Mouse (Mus musculus) limb, embryonic 13.5 days (tissue): ENCODE results near the gene Tmem239. TPM values are rescaled to one million over a fixed set of nuclear protein-coding genes. Genes with fewer than 3 reads are reported as not detected.

Experiments used
- ATAC-seq: fragments of 200-750 bp; cut with Nextera tagmentation; 2 replicates; pipeline ENCODE4 v1.8.0; 2017; ENCODE audit warnings: low read depth, moderate number of reproducible peaks, moderate TSS enrichment; ENCODE audit not compliant: low FRiP score
- H3K27ac ChIP-seq: fragments of 300-500 bp; sonication (generic); 2 replicates; pipeline ENCODE4 v1.5.1; 2015; ENCODE audit warnings: inconsistent platforms, mild to moderate bottlenecking, moderate library complexity
- H3K27me3 ChIP-seq: fragments of 300-500 bp; sonication (generic); 2 replicates; pipeline ENCODE4 v1.6.1; 2015; ENCODE audit warnings: mild to moderate bottlenecking, inconsistent platforms
- H3K36me3 ChIP-seq: fragments of 300-500 bp; sonication (generic); 2 replicates; pipeline ENCODE4 v1.6.1; 2015; ENCODE audit warnings: inconsistent platforms, mild to moderate bottlenecking, moderate library complexity
- H3K4me1 ChIP-seq: fragments of 300-500 bp; sonication (generic); 2 replicates; pipeline ENCODE4 v1.6.1; 2015; ENCODE audit warnings: inconsistent platforms
- H3K4me2 ChIP-seq: fragments of 300-500 bp; sonication (generic); replicated peaks from 2 replicates; pipeline ENCODE4 v1.6.1; 2015; ENCODE audit warnings: inconsistent platforms, mild to moderate bottlenecking, moderate library complexity
- H3K4me3 ChIP-seq: fragments of 300-500 bp; sonication (generic); 2 replicates; pipeline ENCODE4 v1.5.1; 2015; ENCODE audit warnings: moderate library complexity, mild to moderate bottlenecking, inconsistent platforms
- H3K9ac ChIP-seq: fragments of 300-500 bp; sonication (generic); 2 replicates; pipeline ENCODE4 v1.6.1; 2015; ENCODE audit warnings: mild to moderate bottlenecking, inconsistent platforms
- H3K9me3 ChIP-seq: fragments of 300-500 bp; sonication (generic); 2 replicates; pipeline ENCODE4 v1.6.1; 2016; ENCODE audit warnings: inconsistent platforms
- WGBS: fragments of 180-500 bp; shearing (Covaris S2); methylation state at CpG from one replicate; pipeline ENCODE4 v1.1.7; 2015; 5-methylcytosine and 5-hydroxymethylcytosine counted together
- polyA plus RNA-seq: library from polyadenylated mRNA; unstranded; fragments of >200 nt; fragmentation: Nextera tagmentation; extraction: Ambion mirVana; gene quantifications from 2 replicates; pipeline ENCODE4 v1.2.1, GENCODE M21; 2015

The Tmem239 gene
- polyA plus RNA-seq, 1 experiment from 2014 or later, result not detected

DNA sequence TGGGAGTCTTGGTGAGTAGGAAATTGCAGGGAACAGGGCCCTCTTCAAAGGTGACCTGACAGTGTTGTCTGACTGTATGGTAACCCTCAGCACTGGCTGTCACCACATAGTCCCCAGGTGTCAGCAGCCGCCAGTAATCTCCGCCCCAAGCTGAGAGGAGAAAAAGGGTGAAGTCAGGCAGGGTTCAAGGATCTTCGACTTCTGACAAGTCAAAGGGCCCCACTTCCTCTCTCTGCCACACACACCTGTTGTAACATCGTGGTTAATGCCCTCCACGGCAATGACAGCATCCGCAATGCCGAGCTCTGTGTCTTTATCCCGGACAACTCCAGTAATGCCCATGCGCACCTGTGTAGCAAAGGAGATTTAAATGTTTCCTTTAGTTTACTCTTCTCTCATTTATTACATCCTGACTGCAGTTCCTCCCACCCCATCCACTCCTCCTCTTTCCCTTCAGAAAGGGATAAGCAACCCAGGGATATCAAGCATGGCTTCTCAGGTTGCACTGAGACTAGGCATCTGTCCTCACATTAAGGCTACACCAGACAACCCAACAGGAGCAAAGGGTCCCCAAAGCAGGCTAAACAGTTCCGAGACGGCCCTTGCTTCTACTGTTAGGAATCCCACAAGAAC, 15.2 kb upstream of the Tmem239 start:
- H3K9ac ChIP-seq, result no peak overlapping the region
- H3K4me2 ChIP-seq, result no peak overlapping the region
- ATAC-seq, result no peak
- no peak overlapping the region for H3K4me3 ChIP-seq
- WGBS, result 79% methylated on average over 11 of the region's 11 CpGs
- no peaks in the 10 kb centered on the region for H3K9me3 ChIP-seq
- H3K4me1 ChIP-seq, result peaks cover 13% of the 10 kb centered on the region
- no peak overlapping the region for H3K27ac ChIP-seq
- H3K27me3 ChIP-seq, result no peaks in the 10 kb centered on the region
- H3K36me3 ChIP-seq, result peaks cover 55% of the 10 kb centered on the region

DNA sequence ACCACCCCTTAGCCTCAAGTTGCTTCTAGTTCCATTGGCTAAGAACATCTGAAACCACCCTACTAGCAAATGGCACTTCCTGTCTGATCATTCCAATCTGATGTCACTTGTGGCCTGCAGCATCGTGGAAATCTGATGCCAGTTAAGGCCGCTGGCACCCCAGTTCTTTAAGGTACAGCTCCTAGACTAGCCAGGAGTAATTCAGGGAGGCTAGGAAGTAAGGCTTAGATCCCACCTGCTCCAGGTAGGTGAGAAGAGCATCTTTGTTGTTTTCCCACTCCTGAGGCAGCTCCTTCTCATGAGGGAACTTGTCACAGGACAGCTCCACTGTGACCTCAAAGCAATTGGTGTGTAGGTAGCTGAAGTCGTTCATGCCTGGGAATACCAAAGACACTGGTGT, 13.4 kb upstream of the Tmem239 start:
- H3K4me1 ChIP-seq, result peaks cover 23% of the 10 kb centered on the region
- H3K4me3 ChIP-seq, result no peak overlapping the region
- H3K27me3 ChIP-seq, result no peaks in the 10 kb centered on the region
- no peaks in the 10 kb centered on the region for H3K9me3 ChIP-seq
- no peak overlapping the region for H3K27ac ChIP-seq
- ATAC-seq, result no peak
- H3K4me2 ChIP-seq, result no peak overlapping the region
- WGBS, result 87% methylated on average over 3 of the region's 3 CpGs
- no peak overlapping the region for H3K9ac ChIP-seq
- peaks cover 55% of the 10 kb centered on the region for H3K36me3 ChIP-seq

DNA sequence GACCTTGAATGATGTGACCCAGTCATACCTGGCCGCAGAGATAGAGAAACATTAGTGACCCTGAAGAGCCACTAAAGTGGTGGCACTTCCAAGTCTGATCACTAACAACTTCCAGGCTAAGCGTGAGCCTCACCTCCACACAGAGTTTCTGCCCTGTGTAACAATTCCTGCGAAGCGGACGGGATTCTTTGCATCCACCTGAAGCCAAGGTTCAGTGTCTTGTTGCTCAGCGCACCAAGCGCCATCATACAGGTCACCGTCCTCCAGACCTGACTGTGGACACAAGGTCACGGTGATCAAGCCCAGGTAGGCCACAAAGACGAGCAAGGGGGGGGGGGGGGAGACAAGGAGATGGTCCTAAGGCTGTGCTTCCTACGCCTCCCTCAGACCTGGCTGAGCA, 10.6 kb upstream of the Tmem239 start:
- peaks cover 49% of the 10 kb centered on the region for H3K36me3 ChIP-seq
- H3K4me2 ChIP-seq, result peak overlapping the region; percentile 85
- H3K4me3 ChIP-seq, result no peak overlapping the region
- peaks cover 32% of the 10 kb centered on the region for H3K4me1 ChIP-seq
- no peaks in the 10 kb centered on the region for H3K27me3 ChIP-seq
- 92% methylated on average over 11 of the region's 11 CpGs for WGBS
- no peak for ATAC-seq
- H3K27ac ChIP-seq, result no peak overlapping the region
- peak overlapping the region; percentile 90 for H3K9ac ChIP-seq
- H3K9me3 ChIP-seq, result no peaks in the 10 kb centered on the region

DNA sequence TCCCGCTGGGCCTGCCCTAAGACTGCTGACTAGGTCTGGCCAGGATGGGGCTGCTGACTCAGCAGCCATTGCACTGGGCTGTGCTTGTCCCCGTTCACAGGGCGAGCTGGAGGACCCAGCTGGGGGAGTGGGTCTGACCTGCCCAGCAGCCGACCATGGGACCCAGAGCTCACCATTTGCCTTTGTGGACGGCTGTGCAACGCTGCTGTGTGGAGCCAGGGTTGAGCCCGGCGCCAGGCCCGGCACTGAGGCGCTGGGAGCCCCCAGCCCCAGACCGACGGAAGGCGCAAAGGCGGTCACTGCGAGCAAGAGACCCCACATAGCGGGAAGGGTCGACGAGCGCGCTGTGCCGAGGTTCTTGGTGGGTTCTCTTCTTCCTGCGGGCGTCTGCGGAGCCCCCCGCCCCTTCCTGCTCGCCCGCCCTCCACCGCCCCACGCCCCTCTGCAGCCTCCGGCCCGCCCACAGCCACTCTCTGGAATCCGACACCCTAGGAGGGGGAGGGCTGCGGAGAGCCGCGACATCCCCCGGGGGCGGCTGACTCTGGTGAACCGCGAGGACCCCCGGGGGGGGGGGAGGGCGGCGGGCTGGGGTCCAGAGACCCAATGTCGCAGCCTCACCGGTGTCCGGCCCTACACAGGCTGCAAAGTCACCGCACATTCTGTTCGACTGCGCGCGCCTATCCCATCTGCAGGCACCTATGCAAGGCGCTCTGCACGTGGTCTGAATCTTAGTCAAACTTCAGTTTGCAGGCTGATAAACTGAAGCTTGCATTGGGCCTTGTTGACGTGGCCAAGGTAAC, 8.9 kb upstream of the Tmem239 start, which contains the start of gene Cpxm1:
TSS of gene Cpxm1 (minus strand) at position 389 of the 800 bp plus-strand sequence.
- peak within 1 kb of the TSS; percentile 90 for H3K9ac ChIP-seq
- H3K36me3 ChIP-seq, result peaks cover 36% of the 10 kb centered on the region
- H3K27ac ChIP-seq, result peak within 1 kb of the TSS; percentile 88
- ATAC-seq, result peak; percentile 92
- H3K4me1 ChIP-seq, result peaks cover 36% of the 10 kb centered on the region
- H3K4me3 ChIP-seq, result peak within 1 kb of the TSS; percentile 71
- peak within 1 kb of the TSS; percentile 85 for H3K4me2 ChIP-seq
- under 1% methylated on average over 44 of the region's 53 CpGs for WGBS
- no peaks in the 10 kb centered on the region for H3K9me3 ChIP-seq
- H3K27me3 ChIP-seq, result no peaks in the 10 kb centered on the region

DNA sequence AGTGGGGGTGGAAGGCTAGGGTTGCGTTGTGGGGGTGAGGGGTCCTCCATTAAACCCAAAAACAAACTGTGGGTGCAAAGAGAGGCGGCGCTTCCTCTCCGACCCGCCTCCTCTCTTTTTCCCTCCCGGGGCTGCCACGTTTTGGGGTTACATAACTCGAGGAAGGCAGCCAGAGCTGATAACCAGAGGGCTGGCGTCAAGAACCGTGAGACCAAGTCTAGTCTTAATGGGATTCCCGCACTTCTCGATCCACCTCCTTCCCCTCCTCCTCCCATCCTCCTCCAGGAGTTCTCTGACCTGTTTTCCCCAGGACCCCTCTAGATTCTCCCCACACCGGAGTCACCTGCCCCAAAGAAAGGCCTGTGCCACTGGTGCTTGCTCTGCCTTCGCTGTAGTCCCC, 8.2 kb upstream of the Tmem239 start:
- Histone ChIP-seq H3K36me3 (peaks cover 29% of the 10 kb centered on the region), H3K4me3 (peak overlapping the region; percentile 71), H3K27me3 (no peaks in the 10 kb centered on the region), H3K27ac (peak overlapping the region; percentile 88), H3K9me3 (no peaks in the 10 kb centered on the region), H3K4me2 (peak overlapping the region; percentile 85), H3K4me1 (peaks cover 36% of the 10 kb centered on the region), H3K9ac (peak overlapping the region; percentile 90)
- WGBS, result 11% methylated on average over 14 of the region's 14 CpGs
- ATAC-seq, result no peak

DNA sequence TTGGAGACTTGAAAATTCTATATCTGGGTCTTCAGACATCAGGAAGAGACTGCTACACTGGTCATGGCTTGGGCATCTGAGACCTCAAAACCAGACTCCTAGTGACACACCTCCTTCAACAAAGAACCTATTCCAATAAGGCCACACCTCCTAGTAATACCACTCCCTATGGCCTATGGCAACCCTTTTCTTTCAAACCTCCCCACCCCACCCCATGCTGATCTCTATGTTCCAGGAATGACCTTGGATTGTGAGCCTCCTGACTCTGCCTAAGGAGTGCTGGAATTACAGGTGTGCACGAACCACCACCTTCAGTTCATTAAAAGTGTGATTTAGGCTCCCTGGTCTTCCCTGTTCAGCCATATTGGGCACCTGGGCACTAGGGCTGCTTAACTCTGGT, 6.2 kb upstream of the Tmem239 start:
- ATAC-seq, result no peak
- Histone ChIP-seq H3K4me2 (no peak overlapping the region), H3K4me3 (no peak overlapping the region), H3K27me3 (no peaks in the 10 kb centered on the region), H3K9ac (no peak overlapping the region), H3K9me3 (no peaks in the 10 kb centered on the region), H3K36me3 (peaks cover 9% of the 10 kb centered on the region), H3K27ac (no peak overlapping the region), H3K4me1 (peaks cover 34% of the 10 kb centered on the region)
- WGBS, result 92% methylated on average over 1 of the region's 1 CpGs

DNA sequence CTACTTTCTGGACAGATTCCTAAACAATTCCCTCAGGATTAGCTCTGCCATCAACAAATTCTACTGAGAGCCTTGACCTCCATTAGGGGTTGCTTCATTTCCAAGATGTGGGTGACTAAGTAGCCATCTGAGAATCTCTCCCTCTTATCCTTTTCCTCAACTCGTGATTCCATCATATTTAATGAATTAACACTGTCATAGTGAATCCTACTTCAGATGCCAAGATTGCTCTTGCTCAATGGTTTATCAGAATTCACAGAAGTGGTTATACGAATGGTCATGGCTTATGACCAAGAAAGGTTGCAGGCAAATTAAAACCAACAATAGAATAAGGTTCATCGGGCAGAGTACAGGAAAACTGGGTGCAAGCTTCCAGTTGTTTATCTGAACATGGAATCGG, 4.4 kb upstream of the Tmem239 start:
- no peak overlapping the region for H3K4me2 ChIP-seq
- H3K36me3 ChIP-seq, result no peaks in the 10 kb centered on the region
- H3K27me3 ChIP-seq, result no peaks in the 10 kb centered on the region
- H3K27ac ChIP-seq, result no peak overlapping the region
- no peak overlapping the region for H3K4me3 ChIP-seq
- peaks cover 20% of the 10 kb centered on the region for H3K4me1 ChIP-seq
- no peak for ATAC-seq
- H3K9me3 ChIP-seq, result no peaks in the 10 kb centered on the region
- no peak overlapping the region for H3K9ac ChIP-seq
- WGBS, result 86% methylated on average over 4 of the region's 4 CpGs

DNA sequence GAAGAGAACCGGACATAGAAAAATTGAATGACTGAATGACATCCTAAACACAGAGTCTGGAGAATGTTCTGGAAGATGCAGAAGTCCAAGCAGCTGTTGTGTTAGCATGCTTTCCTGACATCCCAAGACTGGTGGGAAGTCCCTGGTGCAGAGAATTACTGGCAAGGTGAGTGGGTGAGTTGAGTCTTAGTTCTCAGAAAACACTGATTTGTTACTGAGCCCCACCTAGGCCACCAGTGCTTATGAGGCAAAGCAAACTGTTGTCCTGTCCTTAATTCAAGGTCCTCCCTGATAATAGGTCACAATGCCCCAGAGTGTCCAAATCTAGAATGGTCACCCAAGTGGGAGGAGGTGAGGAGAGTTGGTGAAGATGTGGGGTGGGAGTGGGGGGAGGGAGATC, 1.3 kb upstream of the Tmem239 start, which contains the start of the genes Gm28372 and 1700020A23Rik:
TSS of gene Gm28372 (plus strand) at position 301 of the 400 bp plus-strand sequence.
TSS of gene 1700020A23Rik (plus strand) at position 321 of the 400 bp plus-strand sequence.
- no peak within 1 kb of the TSS for H3K9ac ChIP-seq
- 91% methylated on average over 1 of the region's 1 CpGs for WGBS
- ATAC-seq, result no peak
- no peak within 1 kb of the TSS for H3K4me2 ChIP-seq
- no peak within 1 kb of the TSS for H3K27ac ChIP-seq
- no peaks in the 10 kb centered on the region for H3K9me3 ChIP-seq
- peaks cover 39% of the 10 kb centered on the region for H3K4me1 ChIP-seq
- H3K4me3 ChIP-seq, result no peak within 1 kb of the TSS
- H3K27me3 ChIP-seq, result no peaks in the 10 kb centered on the region
- H3K36me3 ChIP-seq, result no peaks in the 10 kb centered on the region

DNA sequence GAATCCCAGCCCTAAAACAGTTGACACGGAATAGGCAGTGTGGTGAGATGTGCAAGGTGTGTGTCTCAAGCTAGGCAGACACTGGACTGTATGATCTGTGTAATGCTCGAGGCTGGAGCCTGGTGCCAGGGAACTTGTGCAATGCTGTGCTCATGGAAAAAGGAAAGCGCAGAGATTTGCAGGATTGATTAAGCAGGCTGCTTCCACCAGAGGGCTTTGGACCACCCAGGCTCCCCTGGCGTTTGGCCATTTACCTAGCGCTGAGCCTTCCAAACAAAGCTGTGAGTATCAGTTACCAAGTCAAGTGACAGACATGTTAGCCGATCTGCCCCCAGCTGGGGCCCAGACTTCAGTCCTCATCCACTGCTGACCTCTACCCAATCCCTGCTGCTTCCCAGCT, 1.9 kb downstream of the Tmem239 start:
- no peaks in the 10 kb centered on the region for H3K9me3 ChIP-seq
- WGBS, result 7% methylated on average over 6 of the region's 6 CpGs
- peaks cover 43% of the 10 kb centered on the region for H3K4me1 ChIP-seq
- no peaks in the 10 kb centered on the region for H3K27me3 ChIP-seq
- H3K27ac ChIP-seq, result peak overlapping the region; percentile 70; the same call in 1 of the 2 replicates
- ATAC-seq, result peak; percentile 44
- no peak overlapping the region for H3K9ac ChIP-seq
- peak overlapping the region; percentile 11 for H3K4me2 ChIP-seq
- no peaks in the 10 kb centered on the region for H3K36me3 ChIP-seq
- H3K4me3 ChIP-seq, result no peak overlapping the region

DNA sequence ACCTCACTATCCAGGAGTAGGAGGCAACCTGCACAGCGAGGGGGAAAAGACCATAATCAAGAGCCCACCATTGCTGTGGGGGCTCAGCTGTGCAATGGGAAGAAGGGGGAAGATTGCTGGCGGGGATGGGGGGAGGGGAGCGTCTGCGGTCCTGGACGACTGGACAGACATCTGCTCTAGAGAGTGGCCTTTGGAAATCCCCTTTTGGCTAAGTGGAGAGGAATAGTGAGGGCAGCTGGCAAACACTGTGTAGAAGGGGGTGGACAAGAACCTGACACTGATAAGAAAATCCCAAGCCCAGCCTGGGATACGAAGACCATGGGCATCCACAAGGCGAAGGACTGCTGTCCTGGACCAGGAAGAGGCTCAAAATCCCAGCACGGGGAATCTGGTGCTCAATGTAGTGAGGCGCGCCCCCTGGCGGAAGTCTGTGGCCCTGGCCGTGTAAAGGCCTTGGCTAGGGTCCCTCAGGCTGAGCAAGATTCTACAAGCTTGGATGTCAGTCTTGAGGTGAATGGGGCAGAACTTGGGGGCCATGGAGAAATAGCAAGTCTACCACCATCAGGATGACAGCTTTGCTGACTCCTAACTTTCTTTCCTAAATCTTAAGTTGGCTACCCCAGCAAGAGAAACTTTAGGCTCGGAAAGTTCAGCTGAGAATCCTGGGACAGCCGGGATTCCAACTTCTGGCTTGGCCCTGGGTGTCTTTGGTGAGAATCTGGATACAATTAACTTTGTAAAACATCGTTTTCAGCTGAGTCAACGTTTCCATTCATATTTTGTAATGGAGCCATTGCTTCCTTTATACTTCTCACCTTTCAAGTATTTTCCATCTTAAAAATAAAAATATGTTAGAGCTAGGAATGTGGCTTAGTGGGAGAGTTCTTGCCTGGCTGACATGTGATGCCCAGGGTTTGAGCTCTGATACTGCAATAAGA, 5.5 kb downstream of the Tmem239 start:
- peak; percentile 65; the same call in 1 of the 2 replicates for ATAC-seq
- peaks cover 40% of the 10 kb centered on the region for H3K4me1 ChIP-seq
- no peak overlapping the region; the same call in 1 of the 2 replicates for H3K27ac ChIP-seq
- H3K9me3 ChIP-seq, result no peaks in the 10 kb centered on the region
- WGBS, result 38% methylated on average over 16 of the region's 16 CpGs
- H3K27me3 ChIP-seq, result no peaks in the 10 kb centered on the region
- no peaks in the 10 kb centered on the region for H3K36me3 ChIP-seq
- no peak overlapping the region for H3K4me3 ChIP-seq
- H3K9ac ChIP-seq, result no peak overlapping the region
- no peak overlapping the region for H3K4me2 ChIP-seq

DNA sequence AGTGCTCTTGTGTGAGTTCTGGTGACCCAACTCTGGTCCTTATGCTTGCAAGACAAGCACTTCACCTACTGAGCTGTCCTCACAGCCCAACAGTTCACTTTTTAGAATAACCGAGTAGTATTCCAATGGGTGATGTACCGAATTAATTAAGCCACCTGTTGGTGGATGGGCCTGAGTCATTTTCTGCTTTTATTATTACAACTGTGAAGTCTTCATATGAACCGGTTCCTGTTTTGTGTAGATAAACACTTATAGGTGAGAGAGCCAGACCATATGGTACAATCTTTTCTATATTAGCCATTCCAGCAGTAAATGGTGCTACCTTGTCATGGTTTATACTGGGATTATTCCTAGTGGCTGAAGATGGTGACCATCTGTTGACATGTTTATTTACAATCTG, 6.5 kb downstream of the Tmem239 start:
- 85% methylated on average over 3 of the region's 3 CpGs for WGBS
- H3K36me3 ChIP-seq, result no peaks in the 10 kb centered on the region
- H3K9ac ChIP-seq, result no peak overlapping the region
- H3K4me1 ChIP-seq, result peaks cover 30% of the 10 kb centered on the region
- H3K27me3 ChIP-seq, result no peaks in the 10 kb centered on the region
- H3K4me3 ChIP-seq, result no peak overlapping the region
- H3K4me2 ChIP-seq, result no peak overlapping the region
- ATAC-seq, result no peak
- H3K9me3 ChIP-seq, result no peaks in the 10 kb centered on the region
- H3K27ac ChIP-seq, result no peak overlapping the region
